Mouse (Mus musculus): ENCODE measurements around the gene Washc4. TPM values are rescaled to one million over a fixed set of nuclear protein-coding genes. Genes with fewer than 3 reads are reported as not detected.

Washc4 gene
- polyA plus RNA-seq, 1 experiment from 2014 or later: 26.0 TPM

DNA sequence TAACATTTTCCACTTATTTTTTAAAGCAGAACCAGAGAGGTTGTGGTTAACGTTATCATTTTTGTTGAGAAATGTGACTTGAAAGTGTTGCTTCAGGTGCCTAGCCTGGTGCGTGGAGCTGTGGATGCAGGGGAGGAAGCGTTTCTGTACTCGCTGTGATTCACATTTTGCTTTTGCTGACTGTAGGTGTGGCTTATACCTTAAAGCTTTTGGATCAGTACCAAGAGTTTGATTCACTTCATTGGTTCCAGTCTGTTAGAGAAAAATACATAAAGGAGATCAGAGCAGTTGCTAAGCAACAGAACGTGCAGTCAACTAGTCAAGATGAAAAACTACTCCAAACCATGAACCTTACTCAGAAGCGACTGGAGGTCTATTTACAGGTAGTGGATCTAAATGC is 47.2 kb downstream of the Washc4 start:
- H3K4me2 ChIP-seq (ENCODE audit: low read length): no peak overlapping the region
- H3K4me1 ChIP-seq (ENCODE audit: control insufficient read depth, insufficient read depth, low read depth, low read length): no peaks in the 10 kb centered on the region
- H3K9me3 ChIP-seq (ENCODE audit: control insufficient read depth, low read length): no peaks in the 10 kb centered on the region
- peaks cover 44% of the 10 kb centered on the region for H3K36me3 ChIP-seq (ENCODE audit: control insufficient read depth, insufficient read depth, low read length)
- H3K27ac ChIP-seq (ENCODE audit: low read depth, low read length): no peak overlapping the region
- H3K9ac ChIP-seq (ENCODE audit: low read depth, low read length): no peak overlapping the region
- H3K4me3 ChIP-seq (ENCODE audit: low read length): no peak overlapping the region
- WGBS: 73% methylated on average over 6 of the region's 6 CpGs
- no peaks in the 10 kb centered on the region for H3K27me3 ChIP-seq (replicated peaks; ENCODE audit: control insufficient read depth, insufficient read depth, low read length)
- no peak for ATAC-seq

DNA sequence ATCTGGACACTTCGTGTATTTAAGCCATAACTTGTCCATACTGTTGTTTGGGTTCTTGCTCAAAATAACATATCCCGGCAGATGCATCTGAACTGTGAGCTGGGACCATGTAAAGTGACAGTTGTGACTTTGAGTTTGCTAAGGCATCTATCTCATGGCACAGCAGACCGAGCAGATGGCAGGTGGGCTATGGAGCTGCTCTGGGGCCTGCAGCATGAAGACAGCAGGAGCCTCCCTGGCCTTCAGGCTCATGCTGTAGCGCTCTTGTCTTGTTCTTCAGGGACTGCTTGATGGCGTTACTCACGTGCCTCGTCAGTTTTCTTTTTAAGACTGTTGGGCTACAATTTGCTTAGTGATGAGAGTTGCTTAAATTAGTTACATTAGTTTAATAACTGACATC is 49.1 kb downstream of the Washc4 start:
- Histone ChIP-seq H3K36me3 (ENCODE audit: control insufficient read depth, insufficient read depth, low read length) (peaks cover 36% of the 10 kb centered on the region), H3K9ac (ENCODE audit: low read depth, low read length) (no peak overlapping the region), H3K27ac (ENCODE audit: low read depth, low read length) (no peak overlapping the region), H3K9me3 (ENCODE audit: control insufficient read depth, low read length) (no peaks in the 10 kb centered on the region), H3K4me1 (ENCODE audit: control insufficient read depth, insufficient read depth, low read depth, low read length) (no peaks in the 10 kb centered on the region), H3K4me2 (ENCODE audit: low read length) (no peak overlapping the region), H3K4me3 (ENCODE audit: low read length) (no peak overlapping the region), H3K27me3 (replicated peaks; ENCODE audit: control insufficient read depth, insufficient read depth, low read length) (no peaks in the 10 kb centered on the region)
- ATAC-seq: no peak
- 91% methylated on average over 7 of the region's 7 CpGs for WGBS

DNA sequence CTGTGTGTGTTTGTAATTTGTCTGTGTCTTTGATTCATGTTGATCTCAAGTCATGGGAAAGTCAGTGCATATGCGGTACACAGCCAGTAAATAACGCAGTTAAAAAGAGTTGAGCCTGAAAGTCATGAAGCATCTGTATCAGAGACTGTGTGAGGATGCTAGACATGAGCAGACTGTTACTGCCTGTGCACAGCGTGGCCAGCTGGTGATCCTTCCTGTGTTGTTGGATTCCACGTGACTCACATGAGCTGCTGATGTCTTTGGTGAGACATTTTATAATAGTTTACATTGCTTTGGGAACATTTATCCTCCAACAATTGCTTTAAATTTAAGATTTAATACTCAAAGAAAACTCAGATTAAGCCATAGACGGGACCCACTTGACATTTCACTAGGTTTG is 51.0 kb downstream of the Washc4 start:
- no peak for ATAC-seq
- H3K4me2 ChIP-seq (ENCODE audit: low read length): no peak overlapping the region
- WGBS: 86% methylated on average over 5 of the region's 5 CpGs
- no peaks in the 10 kb centered on the region for H3K27me3 ChIP-seq (replicated peaks; ENCODE audit: control insufficient read depth, insufficient read depth, low read length)
- H3K4me3 ChIP-seq (ENCODE audit: low read length): no peak overlapping the region
- no peak overlapping the region for H3K9ac ChIP-seq (ENCODE audit: low read depth, low read length)
- no peaks in the 10 kb centered on the region for H3K4me1 ChIP-seq (ENCODE audit: control insufficient read depth, insufficient read depth, low read depth, low read length)
- peaks cover 28% of the 10 kb centered on the region for H3K36me3 ChIP-seq (ENCODE audit: control insufficient read depth, insufficient read depth, low read length)
- no peak overlapping the region for H3K27ac ChIP-seq (ENCODE audit: low read depth, low read length)
- no peaks in the 10 kb centered on the region for H3K9me3 ChIP-seq (ENCODE audit: control insufficient read depth, low read length)

DNA sequence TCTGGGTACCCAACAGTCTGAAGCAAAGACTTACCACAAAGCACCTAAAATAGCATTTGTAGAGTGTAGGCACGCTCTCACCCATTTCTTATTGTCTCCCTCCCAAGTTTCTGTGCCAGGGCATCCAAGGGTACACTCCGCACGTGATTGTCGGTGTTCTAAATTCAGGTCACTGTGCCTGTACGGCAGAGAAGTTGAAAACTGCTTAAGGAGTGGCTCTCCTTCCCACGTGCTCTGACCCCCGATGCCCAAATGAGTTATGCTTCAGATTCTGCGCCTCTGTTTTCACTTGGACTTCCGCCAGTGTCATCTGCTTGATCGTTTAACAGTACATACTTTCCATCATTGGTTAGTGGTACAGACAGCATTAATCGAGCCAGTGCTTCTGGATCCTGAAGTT is 57.1 kb downstream of the Washc4 start:
- no peaks in the 10 kb centered on the region for H3K9me3 ChIP-seq (ENCODE audit: control insufficient read depth, low read length)
- H3K36me3 ChIP-seq (ENCODE audit: control insufficient read depth, insufficient read depth, low read length): peaks cover 12% of the 10 kb centered on the region; the same call in 1 of the 2 replicates
- ATAC-seq: no peak
- no peak overlapping the region for H3K27ac ChIP-seq (ENCODE audit: low read depth, low read length)
- no peaks in the 10 kb centered on the region for H3K4me1 ChIP-seq (ENCODE audit: control insufficient read depth, insufficient read depth, low read depth, low read length)
- no peaks in the 10 kb centered on the region for H3K27me3 ChIP-seq (replicated peaks; ENCODE audit: control insufficient read depth, insufficient read depth, low read length)
- H3K4me3 ChIP-seq (ENCODE audit: low read length): no peak overlapping the region
- 84% methylated on average over 11 of the region's 11 CpGs for WGBS
- H3K4me2 ChIP-seq (ENCODE audit: low read length): no peak overlapping the region
- no peak overlapping the region for H3K9ac ChIP-seq (ENCODE audit: low read depth, low read length)

DNA sequence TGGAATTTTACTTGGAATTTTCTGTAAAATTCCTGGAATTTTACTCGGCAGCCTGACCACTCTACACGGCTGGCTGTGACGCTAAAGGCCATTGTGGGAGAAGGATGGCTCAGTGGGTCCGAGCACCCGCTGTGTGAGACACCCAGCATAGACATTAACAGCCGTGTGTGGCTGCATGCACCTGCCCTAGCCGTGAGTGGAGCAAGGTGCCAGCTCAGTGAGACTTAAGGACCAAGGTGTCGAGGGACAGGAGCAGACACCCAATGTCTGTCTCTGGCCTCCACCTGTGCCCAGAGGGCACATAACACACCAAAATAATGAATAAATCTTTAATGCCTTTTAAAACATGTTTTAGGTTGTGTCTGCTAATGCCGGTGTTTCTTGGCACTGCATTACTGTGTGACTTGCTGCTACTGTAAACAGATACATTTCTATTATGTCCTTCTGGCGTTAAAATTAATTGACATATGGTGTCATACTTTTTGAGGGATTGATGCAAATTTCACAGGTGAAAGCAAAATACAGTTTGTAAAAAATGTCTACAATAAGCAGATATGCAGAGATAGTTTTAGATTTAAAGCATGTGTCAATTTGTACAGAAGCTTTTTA is 60.5 kb downstream of the Washc4 start:
- no peaks in the 10 kb centered on the region for H3K9me3 ChIP-seq (ENCODE audit: control insufficient read depth, low read length)
- H3K4me1 ChIP-seq (ENCODE audit: control insufficient read depth, insufficient read depth, low read depth, low read length): no peaks in the 10 kb centered on the region
- no peak overlapping the region for H3K27ac ChIP-seq (ENCODE audit: low read depth, low read length)
- H3K9ac ChIP-seq (ENCODE audit: low read depth, low read length): no peak overlapping the region
- no peaks in the 10 kb centered on the region for H3K27me3 ChIP-seq (replicated peaks; ENCODE audit: control insufficient read depth, insufficient read depth, low read length)
- 85% methylated on average over 10 of the region's 10 CpGs for WGBS
- H3K36me3 ChIP-seq (ENCODE audit: control insufficient read depth, insufficient read depth, low read length): peaks cover 10% of the 10 kb centered on the region
- H3K4me3 ChIP-seq (ENCODE audit: low read length): no peak overlapping the region
- ATAC-seq: no peak
- no peak overlapping the region for H3K4me2 ChIP-seq (ENCODE audit: low read length)

DNA sequence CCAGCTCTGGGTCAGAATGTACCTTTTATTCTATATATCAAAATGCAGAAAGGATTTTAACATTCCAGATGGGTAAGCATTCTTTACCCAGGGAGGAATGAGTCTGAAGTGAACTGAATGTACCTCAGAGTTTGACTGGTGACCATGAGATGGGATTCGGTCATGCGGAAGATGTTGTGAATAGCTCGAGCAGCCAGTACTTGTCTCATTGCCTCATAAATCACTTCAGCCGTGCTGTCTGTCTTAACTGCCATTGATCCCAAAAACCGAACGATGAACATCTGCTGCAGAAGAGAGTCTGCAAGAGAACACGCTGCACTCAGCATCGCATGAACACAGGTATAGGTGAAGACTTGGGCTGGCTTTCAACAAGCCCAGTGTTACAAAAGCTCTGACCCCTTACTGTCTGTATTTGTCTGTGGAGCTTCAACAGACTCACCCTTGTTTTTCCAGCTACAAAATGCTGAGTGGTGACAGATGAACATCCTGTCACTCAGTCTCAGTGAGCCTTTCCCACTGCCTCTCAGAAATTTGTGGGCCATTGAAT is 62.2 kb downstream of the Washc4 start:
- H3K36me3 ChIP-seq (ENCODE audit: control insufficient read depth, insufficient read depth, low read length): peaks cover 9% of the 10 kb centered on the region
- ATAC-seq: peak; percentile 41; the same call in 1 of the 2 replicates
- H3K4me2 ChIP-seq (ENCODE audit: low read length): no peak overlapping the region

DNA sequence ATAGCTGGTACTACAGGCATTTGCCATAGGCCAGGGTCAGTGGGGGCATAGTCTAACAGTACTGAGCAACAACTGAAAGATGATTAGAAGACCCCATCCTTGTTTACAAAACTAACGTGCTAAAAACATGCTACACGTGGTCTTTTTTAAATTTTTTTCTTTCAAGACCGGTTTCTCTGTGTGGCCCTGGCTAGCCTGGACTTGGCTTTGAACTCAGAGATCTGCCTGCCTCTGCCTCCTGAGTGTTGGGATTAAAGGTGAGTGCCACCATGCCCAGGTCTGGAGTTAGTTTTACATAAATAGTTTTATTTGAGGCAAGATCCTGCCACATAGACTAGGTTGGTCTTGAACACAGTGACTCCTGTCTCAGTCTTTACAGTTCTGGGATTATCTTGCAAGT is 63.6 kb downstream of the Washc4 start:
- Histone ChIP-seq H3K9ac (ENCODE audit: low read depth, low read length) (no peak overlapping the region), H3K36me3 (ENCODE audit: control insufficient read depth, insufficient read depth, low read length) (peaks cover 21% of the 10 kb centered on the region), H3K27ac (ENCODE audit: low read depth, low read length) (no peak overlapping the region), H3K27me3 (replicated peaks; ENCODE audit: control insufficient read depth, insufficient read depth, low read length) (no peaks in the 10 kb centered on the region), H3K4me3 (ENCODE audit: low read length) (no peak overlapping the region), H3K4me1 (ENCODE audit: control insufficient read depth, insufficient read depth, low read depth, low read length) (no peaks in the 10 kb centered on the region), H3K4me2 (ENCODE audit: low read length) (no peak overlapping the region), H3K9me3 (ENCODE audit: control insufficient read depth, low read length) (0 out of 2 replicates have a peak, but pooled peaks cover 2% of the 10 kb centered on the region)
- no peak for ATAC-seq
- 97% methylated on average over 3 of the region's 3 CpGs for WGBS

More for the DNA sequence above, 62.2 kb downstream of the Washc4 start:
- Histone ChIP-seq H3K27me3 (replicated peaks; ENCODE audit: control insufficient read depth, insufficient read depth, low read length) (no peaks in the 10 kb centered on the region), H3K9ac (ENCODE audit: low read depth, low read length) (no peak overlapping the region), H3K4me1 (ENCODE audit: control insufficient read depth, insufficient read depth, low read depth, low read length) (no peaks in the 10 kb centered on the region), H3K27ac (ENCODE audit: low read depth, low read length) (no peak overlapping the region), H3K9me3 (ENCODE audit: control insufficient read depth, low read length) (no peaks in the 10 kb centered on the region), H3K4me3 (ENCODE audit: low read length) (no peak overlapping the region)
- 46% methylated on average over 8 of the region's 8 CpGs for WGBS

DNA sequence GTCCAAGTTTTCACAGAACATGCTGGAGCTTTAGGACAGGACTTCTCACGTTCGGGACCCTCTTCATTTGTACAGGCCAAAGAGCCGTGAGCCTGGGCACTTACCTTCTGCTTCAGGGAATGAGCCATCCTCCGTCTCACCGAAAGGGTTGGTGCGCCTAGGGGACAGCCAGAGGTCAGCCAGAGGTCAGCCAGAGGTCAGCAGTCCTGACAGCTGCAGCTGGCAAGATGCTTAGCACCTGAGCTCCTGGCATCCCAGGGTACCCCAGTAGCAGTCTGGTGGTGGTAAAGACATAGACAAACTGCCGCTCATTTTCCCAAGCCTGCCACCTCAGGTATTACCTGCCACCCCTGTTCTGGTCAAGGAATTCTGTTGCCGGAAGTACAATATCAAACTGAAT is 65.0 kb downstream of the Washc4 start:
- no peaks in the 10 kb centered on the region for H3K4me1 ChIP-seq (ENCODE audit: control insufficient read depth, insufficient read depth, low read depth, low read length)
- H3K9ac ChIP-seq (ENCODE audit: low read depth, low read length): no peak overlapping the region
- no peak for ATAC-seq
- peaks cover 27% of the 10 kb centered on the region for H3K36me3 ChIP-seq (ENCODE audit: control insufficient read depth, insufficient read depth, low read length)
- no peaks in the 10 kb centered on the region for H3K27me3 ChIP-seq (replicated peaks; ENCODE audit: control insufficient read depth, insufficient read depth, low read length)
- H3K9me3 ChIP-seq (ENCODE audit: control insufficient read depth, low read length): 0 out of 2 replicates have a peak, but pooled peaks cover 2% of the 10 kb centered on the region
- no peak overlapping the region for H3K4me2 ChIP-seq (ENCODE audit: low read length)
- 78% methylated on average over 8 of the region's 8 CpGs for WGBS
- no peak overlapping the region for H3K27ac ChIP-seq (ENCODE audit: low read depth, low read length)
- no peak overlapping the region for H3K4me3 ChIP-seq (ENCODE audit: low read length)

DNA sequence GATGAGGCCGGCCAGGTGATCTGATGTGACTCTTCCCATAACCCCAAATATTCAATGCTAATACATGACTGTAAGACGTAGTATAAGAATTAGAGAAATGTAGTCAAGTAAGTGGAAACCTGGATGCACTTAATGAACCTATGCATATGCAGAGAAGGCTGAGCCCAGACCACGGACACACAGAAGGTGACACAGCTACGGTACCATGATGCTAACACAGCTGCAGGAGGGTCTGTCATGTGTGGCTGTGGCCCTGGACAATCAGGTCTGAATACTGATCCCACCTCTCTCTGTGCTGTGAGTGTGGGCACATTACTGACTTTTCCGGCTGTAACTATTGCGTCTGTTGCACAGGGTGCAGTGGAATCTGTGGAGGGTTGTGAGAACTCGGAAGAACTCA is 67.0 kb downstream of the Washc4 start:
- H3K4me3 ChIP-seq (ENCODE audit: low read length): no peak overlapping the region
- no peaks in the 10 kb centered on the region for H3K4me1 ChIP-seq (ENCODE audit: control insufficient read depth, insufficient read depth, low read depth, low read length)
- ATAC-seq: no peak
- no peak overlapping the region for H3K4me2 ChIP-seq (ENCODE audit: low read length)
- no peak overlapping the region for H3K9ac ChIP-seq (ENCODE audit: low read depth, low read length)
- H3K9me3 ChIP-seq (ENCODE audit: control insufficient read depth, low read length): 0 out of 2 replicates have a peak, but pooled peaks cover 2% of the 10 kb centered on the region
- WGBS: 96% methylated on average over 7 of the region's 7 CpGs
- peaks cover 27% of the 10 kb centered on the region for H3K36me3 ChIP-seq (ENCODE audit: control insufficient read depth, insufficient read depth, low read length)
- no peak overlapping the region for H3K27ac ChIP-seq (ENCODE audit: low read depth, low read length)
- H3K27me3 ChIP-seq (replicated peaks; ENCODE audit: control insufficient read depth, insufficient read depth, low read length): no peaks in the 10 kb centered on the region
